Mouse (Mus musculus): ENCODE results near the gene Tns3. TPM values are rescaled to one million over a fixed set of nuclear protein-coding genes. Genes with fewer than 3 reads are reported as not detected.
"Not testable (repeated sequence)": the region's sequence is repeated elsewhere in the genome, so short reads cannot be mapped to it uniquely, and the experiment has no call there.

The Tns3 gene
- polyA plus RNA-seq, 1 experiment from 2014 or later: 3.6 TPM

GRCm38 (mm10) chr11:8545798-8546197 is 118.5 kb downstream of the Tns3 start:
- Histone ChIP-seq H3K36me3 (replicated peaks; ENCODE audit: insufficient read depth, low read length) (peaks cover 9% of the 10 kb centered on the region), H3K27me3 (ENCODE audit: insufficient read depth, low read length) (no peaks in the 10 kb centered on the region), H3K4me1 (ENCODE audit: insufficient read depth) (no peaks in the 10 kb centered on the region), H3K4me3 (ENCODE audit: low read depth, low read length) (no peak overlapping the region), H3K4me2 (ENCODE audit: low read depth, low read length) (no peak overlapping the region), H3K27ac (ENCODE audit: low read depth) (no peak overlapping the region), H3K9me3 (ENCODE audit: low read length) (no peaks in the 10 kb centered on the region), H3K9ac (replicated peaks) (no peak overlapping the region)
- no peak for ATAC-seq
- TF ChIP-seq EP300 (IDR thresholded peaks at IDR 0.05; ENCODE audit: low read depth) (no peak), CTCF (IDR thresholded peaks at IDR 0.05; ENCODE audit: low read depth) (peak; percentile 70)
- WGBS (ENCODE audit: insufficient replicate concordance): 71% methylated on average over 1 of the region's 1 CpGs
- peak; percentile 50 for DNase-seq

DNA sequence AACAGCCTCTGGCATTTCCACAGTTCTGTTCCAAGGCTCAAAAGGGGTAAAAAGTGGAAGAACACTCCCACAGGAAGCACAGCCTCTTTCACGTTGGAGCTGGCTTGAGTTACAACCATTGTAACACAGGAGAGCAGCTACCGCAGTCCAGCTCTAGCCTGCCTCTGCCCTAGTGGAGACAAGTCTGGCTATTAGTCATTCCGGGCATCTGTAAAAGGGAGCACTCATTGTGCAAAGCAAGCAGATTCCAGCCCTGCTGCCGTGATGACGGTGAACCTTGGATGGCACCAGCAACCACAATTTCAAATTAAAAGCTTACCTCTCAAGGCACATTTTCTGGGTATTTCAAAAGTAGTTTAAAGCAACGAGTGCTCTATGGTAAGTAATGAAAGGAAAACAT is 120.0 kb downstream of the Tns3 start:
- WGBS (ENCODE audit: insufficient replicate concordance): 65% methylated on average over 6 of the region's 6 CpGs
- no peak overlapping the region for H3K4me3 ChIP-seq (ENCODE audit: low read depth, low read length)
- peaks cover 9% of the 10 kb centered on the region for H3K36me3 ChIP-seq (replicated peaks; ENCODE audit: insufficient read depth, low read length)
- no peak overlapping the region for H3K4me2 ChIP-seq (ENCODE audit: low read depth, low read length)
- ATAC-seq: no peak
- no peaks in the 10 kb centered on the region for H3K27me3 ChIP-seq (ENCODE audit: insufficient read depth, low read length)
- DNase-seq: no peak
- H3K4me1 ChIP-seq (ENCODE audit: insufficient read depth): no peaks in the 10 kb centered on the region
- no peak overlapping the region for H3K9ac ChIP-seq (replicated peaks)
- TF ChIP-seq CTCF (IDR thresholded peaks at IDR 0.05; ENCODE audit: low read depth) (no peak), EP300 (IDR thresholded peaks at IDR 0.05; ENCODE audit: low read depth) (no peak)
- no peak overlapping the region for H3K27ac ChIP-seq (ENCODE audit: low read depth)
- no peaks in the 10 kb centered on the region for H3K9me3 ChIP-seq (ENCODE audit: low read length)

GRCm38 (mm10) chr11:8541222-8541815 is 123.0 kb downstream of the Tns3 start:
- no peak overlapping the region for H3K9ac ChIP-seq (replicated peaks)
- H3K4me2 ChIP-seq (ENCODE audit: low read depth, low read length): no peak overlapping the region
- TF ChIP-seq EP300 (IDR thresholded peaks at IDR 0.05; ENCODE audit: low read depth) (no peak), CTCF (IDR thresholded peaks at IDR 0.05; ENCODE audit: low read depth) (no peak)
- ATAC-seq (no peak), DNase-seq (no peak)
- no peaks in the 10 kb centered on the region for H3K27me3 ChIP-seq (ENCODE audit: insufficient read depth, low read length)
- 88% methylated on average over 9 of the region's 9 CpGs for WGBS (ENCODE audit: insufficient replicate concordance)
- peaks cover 9% of the 10 kb centered on the region for H3K36me3 ChIP-seq (replicated peaks; ENCODE audit: insufficient read depth, low read length)
- H3K27ac ChIP-seq (ENCODE audit: low read depth): no peak overlapping the region
- H3K4me1 ChIP-seq (ENCODE audit: insufficient read depth): no peaks in the 10 kb centered on the region
- no peak overlapping the region for H3K4me3 ChIP-seq (ENCODE audit: low read depth, low read length)
- no peaks in the 10 kb centered on the region for H3K9me3 ChIP-seq (ENCODE audit: low read length)

GRCm38 (mm10) chr11:8539593-8540265 is 124.6 kb downstream of the Tns3 start:
- Histone ChIP-seq H3K27ac (ENCODE audit: low read depth) (no peak overlapping the region), H3K9me3 (ENCODE audit: low read length) (no peaks in the 10 kb centered on the region), H3K4me2 (ENCODE audit: low read depth, low read length) (no peak overlapping the region), H3K4me1 (ENCODE audit: insufficient read depth) (no peaks in the 10 kb centered on the region), H3K4me3 (ENCODE audit: low read depth, low read length) (no peak overlapping the region), H3K27me3 (ENCODE audit: insufficient read depth, low read length) (no peaks in the 10 kb centered on the region), H3K36me3 (replicated peaks; ENCODE audit: insufficient read depth, low read length) (peaks cover 5% of the 10 kb centered on the region; the same call in 1 of the 2 replicates), H3K9ac (replicated peaks) (no peak overlapping the region)
- 81% methylated on average over 8 of the region's 8 CpGs for WGBS (ENCODE audit: insufficient replicate concordance)
- DNase-seq (no peak), ATAC-seq (no peak)
- no peak for TF ChIP-seq CTCF (IDR thresholded peaks at IDR 0.05; ENCODE audit: low read depth)
- TF ChIP-seq EP300 (IDR thresholded peaks at IDR 0.05; ENCODE audit: low read depth): no peak

DNA sequence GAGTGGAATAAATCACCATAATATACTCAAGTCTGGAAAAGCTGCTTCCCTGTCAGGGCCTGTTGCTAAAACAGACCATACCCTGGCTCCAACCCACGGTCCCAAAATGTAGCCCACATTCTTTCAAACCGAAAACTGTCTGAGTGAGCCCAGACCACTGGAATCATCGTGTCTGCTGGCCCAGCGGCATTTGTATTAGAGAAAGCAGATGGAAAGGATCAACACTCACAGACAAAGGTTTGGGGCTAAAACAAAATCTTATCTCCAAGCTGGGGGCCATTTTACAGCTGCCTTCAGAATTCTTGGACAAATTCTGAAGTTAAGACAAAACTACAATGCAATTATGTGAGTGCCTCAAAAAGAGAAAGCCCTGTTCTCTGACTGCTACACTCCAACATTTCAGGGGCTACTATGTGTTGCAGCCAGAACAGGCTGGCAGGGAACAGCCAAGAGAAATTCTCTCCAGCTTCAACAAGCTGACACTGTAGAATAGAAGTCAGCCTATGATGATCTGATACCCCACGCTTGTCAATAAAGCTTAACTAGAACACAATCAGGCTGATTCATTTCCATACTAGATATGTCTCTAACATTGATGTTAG is 127.2 kb downstream of the Tns3 start:
- Histone ChIP-seq H3K4me1 (ENCODE audit: insufficient read depth) (no peaks in the 10 kb centered on the region), H3K9me3 (ENCODE audit: low read length) (no peaks in the 10 kb centered on the region), H3K9ac (replicated peaks) (no peak overlapping the region), H3K36me3 (replicated peaks; ENCODE audit: insufficient read depth, low read length) (peaks cover 5% of the 10 kb centered on the region; the same call in 1 of the 2 replicates), H3K4me3 (ENCODE audit: low read depth, low read length) (no peak overlapping the region), H3K27ac (ENCODE audit: low read depth) (no peak overlapping the region), H3K4me2 (ENCODE audit: low read depth, low read length) (no peak overlapping the region), H3K27me3 (ENCODE audit: insufficient read depth, low read length) (no peaks in the 10 kb centered on the region)
- ATAC-seq (no peak), DNase-seq (no peak)
- WGBS (ENCODE audit: insufficient replicate concordance): 76% methylated on average over 5 of the region's 5 CpGs
- no peak for TF ChIP-seq EP300 (IDR thresholded peaks at IDR 0.05; ENCODE audit: low read depth)
- TF ChIP-seq CTCF (IDR thresholded peaks at IDR 0.05; ENCODE audit: low read depth): no peak

GRCm38 (mm10) chr11:8534893-8535292 is 129.4 kb downstream of the Tns3 start:
- Histone ChIP-seq H3K27me3 (ENCODE audit: insufficient read depth, low read length) (no peaks in the 10 kb centered on the region), H3K4me2 (ENCODE audit: low read depth, low read length) (no peak overlapping the region), H3K9me3 (ENCODE audit: low read length) (no peaks in the 10 kb centered on the region), H3K4me3 (ENCODE audit: low read depth, low read length) (no peak overlapping the region), H3K9ac (replicated peaks) (no peak overlapping the region), H3K27ac (ENCODE audit: low read depth) (no peak overlapping the region), H3K4me1 (ENCODE audit: insufficient read depth) (no peaks in the 10 kb centered on the region), H3K36me3 (replicated peaks; ENCODE audit: insufficient read depth, low read length) (peaks cover 9% of the 10 kb centered on the region)
- ATAC-seq (peak; percentile 68), DNase-seq (peak; percentile 77)
- 17% methylated on average over 4 of the region's 4 CpGs for WGBS (ENCODE audit: insufficient replicate concordance)
- TF ChIP-seq EP300 (IDR thresholded peaks at IDR 0.05; ENCODE audit: low read depth) (no peak), CTCF (IDR thresholded peaks at IDR 0.05; ENCODE audit: low read depth) (peak; percentile 89)

DNA sequence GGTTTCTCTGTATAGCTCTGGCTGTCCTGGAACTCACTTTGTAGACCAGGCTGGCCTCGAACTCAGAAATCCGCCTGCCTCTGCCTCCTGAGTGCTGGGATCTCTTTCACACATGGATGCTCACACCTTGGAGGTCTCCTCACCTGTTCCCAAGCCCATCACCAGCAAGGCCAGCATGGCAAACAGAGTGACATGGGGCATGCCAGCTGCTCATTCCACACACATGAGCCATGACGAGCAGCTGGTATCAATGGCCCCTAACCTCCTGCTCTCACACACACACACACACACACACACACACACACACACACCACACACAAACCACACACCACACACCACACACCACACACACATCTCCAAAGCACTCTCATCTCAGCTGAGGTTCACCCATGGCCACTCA is 131.6 kb downstream of the Tns3 start:
- not testable (repeated sequence) for H3K27me3 ChIP-seq (ENCODE audit: insufficient read depth, low read length); DNase-seq; H3K9ac ChIP-seq (replicated peaks); H3K4me1 ChIP-seq (ENCODE audit: insufficient read depth); H3K9me3 ChIP-seq (ENCODE audit: low read length); H3K27ac ChIP-seq (ENCODE audit: low read depth); H3K36me3 ChIP-seq (replicated peaks; ENCODE audit: insufficient read depth, low read length); H3K4me2 ChIP-seq (ENCODE audit: low read depth, low read length); H3K4me3 ChIP-seq (ENCODE audit: low read depth, low read length); ATAC-seq
- 72% methylated on average over 3 of the region's 3 CpGs for WGBS (ENCODE audit: insufficient replicate concordance)

All from liver, postnatal 0 days (tissue).